Mouse (Mus musculus) ES-E14 (cell line): Measurements from ENCODE around the gene Lnx1. TPM values are rescaled to one million over a fixed set of nuclear protein-coding genes. Genes with fewer than 3 reads are reported as not detected.

Source experiments
- DNase-seq: peaks from one replicate; pipeline ENCODE4 v3.0.0-alpha.2; 2013; ENCODE audit warnings: low read depth, low spot score
- H3K27ac ChIP-seq: 2 replicates; pipeline ENCODE4 v1.5.1; 2012; ENCODE audit warnings: low read depth, mild to moderate bottlenecking, low read length, moderate library complexity, mixed read lengths; ENCODE audit not compliant: poor library complexity, insufficient read depth, severe bottlenecking
- H3K36me3 ChIP-seq: 2 replicates; pipeline ENCODE4 v1.6.1; 2012; ENCODE audit warnings: mild to moderate bottlenecking, low read length, moderate library complexity, mixed read lengths; ENCODE audit not compliant: control insufficient read depth, poor library complexity, insufficient read depth, severe bottlenecking
- H3K4me1 ChIP-seq, 2 experiments: fragments of 150-350 bp in 1 of 2; sonication (generic) in 1 of 2; 2 replicates each; pipeline ENCODE4 v1.6.1; 2012; ENCODE audit warnings: low read length in 2 of 2, mild to moderate bottlenecking in 1 of 2, mixed read lengths in 1 of 2; ENCODE audit not compliant: control insufficient read depth in 2 of 2, insufficient read depth in 2 of 2, poor library complexity in 1 of 2
- H3K4me3 ChIP-seq, 2 experiments: fragments of 150-350 bp in 1 of 2; sonication (generic) in 1 of 2; 2 replicates each; pipeline ENCODE4 v1.5.1; 2012; ENCODE audit warnings: low read length in 2 of 2, low read depth in 1 of 2, mild to moderate bottlenecking in 1 of 2, mixed read lengths in 1 of 2; ENCODE audit not compliant: insufficient read depth in 1 of 2, poor library complexity in 1 of 2, severe bottlenecking in 1 of 2
- H3K9ac ChIP-seq: 2 replicates; pipeline ENCODE4 v1.6.1; 2012; ENCODE audit warnings: low read depth, mild to moderate bottlenecking, low read length, mixed read lengths; ENCODE audit not compliant: poor library complexity, insufficient read depth, severe bottlenecking
- H3K9me3 ChIP-seq: fragments of 150-350 bp; sonication (generic); 2 replicates; pipeline ENCODE4 v1.6.1; 2012; ENCODE audit warnings: low read depth, mild to moderate bottlenecking, low read length; ENCODE audit not compliant: control insufficient read depth, insufficient read depth
- CHD2 ChIP-seq: IDR thresholded peaks from 2 replicates; pipeline ENCODE4 v1.6.1; 2014; ENCODE audit warnings: mild to moderate bottlenecking, low read depth, low read length, inconsistent platforms
- HCFC1 ChIP-seq: IDR thresholded peaks from 2 replicates; pipeline ENCODE4 v1.6.1; 2012; ENCODE audit warnings: low read length, inconsistent platforms, borderline replicate concordance; ENCODE audit not compliant: insufficient read depth
- MAFK ChIP-seq: IDR thresholded peaks from 2 replicates; pipeline ENCODE4 v1.6.1; 2014; ENCODE audit warnings: mild to moderate bottlenecking, low read depth, low read length, inconsistent platforms; ENCODE audit not compliant: insufficient read depth
- ZC3H11A ChIP-seq: IDR thresholded peaks from 2 replicates; pipeline ENCODE4 v1.6.1; 2012; ENCODE audit warnings: low read depth, mild to moderate bottlenecking, inconsistent platforms, low read length, borderline replicate concordance
- ZNF384 ChIP-seq: IDR thresholded peaks from 2 replicates; pipeline ENCODE4 v1.6.1; 2012; ENCODE audit warnings: low read depth, low read length, inconsistent platforms
- in situ Hi-C, 2 experiments: fragments of 600-800 bp; cut with MboI; formaldehyde crosslinking; loops; one replicate each; pipeline ENCODE4 v1.15.1; 2025; ENCODE audit warnings: low sequenced_read_pairs in 2 of 2, inconsistent platforms in 1 of 2; ENCODE audit not compliant: unreplicated experiment in 2 of 2
- total RNA-seq: library from RNA; depleted of rRNA; stranded (reverse); fragments of 300-350 nt; gene quantifications from 2 replicates; pipeline ENCODE4 v1.2.3, GENCODE M21; 2012

The Lnx1 gene
- total RNA-seq, 1 experiment = 0.71 TPM

DNA sequence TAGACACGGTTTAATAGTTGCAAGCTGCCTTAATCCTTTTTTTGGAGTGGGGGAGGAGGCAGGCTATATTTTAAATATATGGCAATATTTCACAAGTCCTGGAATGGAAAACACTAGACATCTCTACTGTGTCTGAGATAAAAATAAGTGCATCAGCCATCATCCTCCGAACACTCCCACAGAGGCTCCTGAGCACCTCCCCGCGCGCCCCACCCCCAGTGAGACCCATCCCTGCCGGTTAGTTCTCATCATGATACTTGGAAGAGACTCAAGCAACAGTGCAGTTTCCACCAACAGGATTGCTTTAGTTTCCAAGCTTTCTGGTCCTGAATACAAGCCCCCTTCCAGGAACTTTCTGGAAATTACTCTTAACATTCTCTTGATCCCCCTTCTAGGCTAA, 63.2 kb downstream of the Lnx1 start:
- no peaks in the 10 kb centered on the region for H3K9me3 ChIP-seq
- no peak overlapping the region for H3K27ac ChIP-seq
- no peaks in the 10 kb centered on the region for H3K36me3 ChIP-seq
- H3K9ac ChIP-seq = no peak overlapping the region
- no peak overlapping the region for H3K4me3 ChIP-seq
- no peak for TF ChIP-seq HCFC1
- no peak for TF ChIP-seq ZNF384
- TF ChIP-seq ZC3H11A = no peak
- no peak for TF ChIP-seq CHD2
- TF ChIP-seq MAFK = no peak
- in situ Hi-C loops = loop anchor here in 1 of 2 experiments (25.0 kb wide), 1 partner anchor 273 kb away; no protein-coding TSS in a partner anchor
- H3K4me1 ChIP-seq = no peaks in the 10 kb centered on the region
- DNase-seq = no peak

DNA sequence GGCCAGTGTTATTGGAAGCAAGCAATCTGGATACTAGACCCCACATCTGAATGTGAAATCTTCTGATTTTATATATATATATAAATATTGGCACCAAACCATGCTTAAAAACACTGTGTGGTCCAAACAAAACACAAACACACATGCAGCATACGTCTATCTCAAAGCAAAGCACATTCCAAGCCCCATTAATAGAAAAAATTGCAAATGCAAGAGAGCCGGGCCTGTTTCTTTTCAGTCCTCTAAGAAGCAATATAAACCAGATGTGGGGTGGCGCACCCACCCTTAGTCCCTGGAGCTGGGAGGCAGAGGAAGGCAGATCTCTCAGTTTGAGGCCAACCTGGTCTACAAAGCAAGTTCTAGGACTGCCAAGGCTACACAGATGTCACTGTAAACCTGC, 68.3 kb downstream of the Lnx1 start:
- no peak overlapping the region for H3K4me3 ChIP-seq
- H3K9me3 ChIP-seq = no peaks in the 10 kb centered on the region
- DNase-seq = no peak
- in situ Hi-C loops = loop anchor here in 1 of 2 experiments (25.0 kb wide), 1 partner anchor 278 kb away; no protein-coding TSS in a partner anchor
- H3K9ac ChIP-seq = no peak overlapping the region
- no peaks in the 10 kb centered on the region for H3K36me3 ChIP-seq
- TF ChIP-seq HCFC1 = no peak
- no peak for TF ChIP-seq ZC3H11A
- no peak for TF ChIP-seq ZNF384
- no peak for TF ChIP-seq CHD2
- TF ChIP-seq MAFK = no peak
- no peak overlapping the region for H3K27ac ChIP-seq
- no peaks in the 10 kb centered on the region for H3K4me1 ChIP-seq

DNA sequence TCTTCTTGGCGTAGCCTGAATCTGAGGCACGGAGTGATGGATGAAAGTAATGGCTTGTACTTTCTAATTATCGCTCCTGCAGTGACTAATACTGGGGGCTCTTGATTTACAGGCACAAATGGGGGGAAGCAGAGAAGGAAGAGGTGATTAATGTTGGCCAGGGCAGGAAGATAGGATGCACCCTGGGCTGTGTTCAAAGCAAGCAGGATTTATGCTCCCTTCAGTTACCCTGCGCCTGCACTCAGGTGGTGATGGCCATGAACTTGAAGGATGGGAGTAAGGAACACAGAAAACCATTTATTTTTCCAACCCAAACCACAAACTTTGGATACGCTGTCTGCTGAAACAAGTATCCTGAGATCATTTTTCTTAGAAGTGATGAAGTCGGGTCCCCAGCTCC, 69.3 kb downstream of the Lnx1 start:
- Histone ChIP-seq H3K4me3 (no peak overlapping the region), H3K9me3 (no peaks in the 10 kb centered on the region), H3K9ac (no peak overlapping the region), H3K4me1 (no peaks in the 10 kb centered on the region), H3K27ac (no peak overlapping the region), H3K36me3 (no peaks in the 10 kb centered on the region)
- no peak for TF ChIP-seq CHD2
- TF ChIP-seq ZC3H11A = no peak
- TF ChIP-seq HCFC1 = no peak
- no peak for TF ChIP-seq MAFK
- TF ChIP-seq ZNF384 = no peak
- in situ Hi-C loops = loop anchor here in 1 of 2 experiments (25.0 kb wide), 1 partner anchor 279 kb away; no protein-coding TSS in a partner anchor
- DNase-seq = no peak

DNA sequence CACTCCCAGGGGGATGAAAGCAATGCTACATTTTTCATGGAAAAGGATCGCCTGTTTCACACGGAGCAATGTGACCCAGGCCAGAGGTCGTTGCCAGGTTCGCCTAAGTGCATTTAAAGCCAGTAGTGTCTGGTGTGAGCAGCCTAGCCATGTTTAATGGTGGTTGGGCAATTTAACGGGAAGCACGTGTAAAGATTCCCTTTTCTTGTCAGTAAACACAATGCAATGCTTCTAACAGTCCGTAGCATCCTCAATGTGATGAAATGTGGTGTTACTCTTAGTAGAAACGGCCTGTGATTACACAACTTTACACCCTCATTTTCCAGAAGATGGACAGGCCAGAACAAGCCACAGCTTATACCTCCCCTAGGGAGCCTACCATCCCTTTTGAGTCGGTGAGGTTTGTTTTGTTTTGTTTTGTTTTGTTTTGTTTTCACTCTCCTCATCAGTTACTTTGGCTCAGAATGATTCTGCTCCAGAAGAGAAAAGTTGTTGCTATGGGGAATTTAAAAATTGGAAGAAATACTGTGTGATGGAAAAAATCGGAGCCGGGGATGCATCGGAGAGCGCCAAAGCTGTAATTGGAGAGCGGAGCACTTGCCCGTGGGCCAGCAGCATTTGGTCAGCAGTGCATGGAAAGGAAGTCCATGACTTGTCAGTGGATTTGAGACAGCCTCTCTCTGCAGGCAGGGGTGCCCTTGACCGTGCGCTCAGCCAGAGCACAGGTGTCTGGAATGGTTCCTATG, 70.2 kb downstream of the Lnx1 start:
- no peak overlapping the region for H3K27ac ChIP-seq
- no peaks in the 10 kb centered on the region for H3K36me3 ChIP-seq
- no peak for DNase-seq
- H3K4me1 ChIP-seq = no peaks in the 10 kb centered on the region
- H3K4me3 ChIP-seq = no peak overlapping the region
- in situ Hi-C loops = loop anchor here in 1 of 2 experiments (25.0 kb wide), 1 partner anchor 280 kb away; no protein-coding TSS in a partner anchor
- H3K9me3 ChIP-seq = no peaks in the 10 kb centered on the region
- H3K9ac ChIP-seq = no peak overlapping the region
- TF ChIP-seq ZC3H11A (no peak), CHD2 (no peak), HCFC1 (no peak), ZNF384 (no peak), MAFK (no peak)
